Mouse (Mus musculus) embryonic facial prominence, embryonic 13.5 days (tissue): ENCODE data around the gene Jhy. TPM values are rescaled to one million over a fixed set of nuclear protein-coding genes. Genes with fewer than 3 reads are reported as not detected.

Experiments used
- ATAC-seq: fragments of 200-750 bp; cut with Nextera tagmentation; 2 replicates; pipeline ENCODE4 v1.8.0; 2017; ENCODE audit warnings: low read depth; ENCODE audit not compliant: insufficient number of reproducible peaks, insufficient read depth, low FRiP score, low TSS enrichment
- H3K27ac ChIP-seq: fragments of 300-500 bp; sonication (generic); 2 replicates; pipeline ENCODE4 v1.5.1; 2015; ENCODE audit warnings: moderate library complexity, mild to moderate bottlenecking, inconsistent platforms
- H3K27me3 ChIP-seq: fragments of 300-500 bp; sonication (generic); 2 replicates; pipeline ENCODE4 v1.6.1; 2015; ENCODE audit warnings: mild to moderate bottlenecking, inconsistent platforms
- H3K36me3 ChIP-seq: fragments of 300-500 bp; sonication (generic); 2 replicates; pipeline ENCODE4 v1.6.1; 2015; ENCODE audit warnings: mild to moderate bottlenecking, inconsistent platforms
- H3K4me1 ChIP-seq: fragments of 300-500 bp; sonication (generic); 2 replicates; pipeline ENCODE4 v1.6.1; 2015; ENCODE audit warnings: inconsistent platforms
- H3K4me2 ChIP-seq: fragments of 300-500 bp; sonication (generic); 2 replicates; pipeline ENCODE4 v1.6.1; 2015; ENCODE audit warnings: moderate library complexity, mild to moderate bottlenecking, inconsistent platforms
- H3K4me3 ChIP-seq: fragments of 300-500 bp; sonication (generic); 2 replicates; pipeline ENCODE4 v1.5.1; 2015; ENCODE audit warnings: mild to moderate bottlenecking, inconsistent platforms
- H3K9ac ChIP-seq: fragments of 300-500 bp; sonication (generic); 2 replicates; pipeline ENCODE4 v1.6.1; 2015; ENCODE audit warnings: mild to moderate bottlenecking, inconsistent platforms
- H3K9me3 ChIP-seq: fragments of 300-500 bp; sonication (generic); 2 replicates; pipeline ENCODE4 v1.6.1; 2016; ENCODE audit warnings: inconsistent platforms
- WGBS: fragments of 180-500 bp; shearing (Covaris S2); methylation state at CpG from one replicate; pipeline ENCODE4 v1.1.7; 2015; ENCODE audit warnings: mixed read lengths; 5-methylcytosine and 5-hydroxymethylcytosine counted together
- polyA plus RNA-seq: library from polyadenylated mRNA; unstranded; fragments of >200 nt; fragmentation: Nextera tagmentation; extraction: Ambion mirVana; gene quantifications from 2 replicates; pipeline ENCODE4 v1.2.1, GENCODE M21; 2015

The Jhy gene
- polyA plus RNA-seq, 1 experiment from 2014 or later = not detected

DNA sequence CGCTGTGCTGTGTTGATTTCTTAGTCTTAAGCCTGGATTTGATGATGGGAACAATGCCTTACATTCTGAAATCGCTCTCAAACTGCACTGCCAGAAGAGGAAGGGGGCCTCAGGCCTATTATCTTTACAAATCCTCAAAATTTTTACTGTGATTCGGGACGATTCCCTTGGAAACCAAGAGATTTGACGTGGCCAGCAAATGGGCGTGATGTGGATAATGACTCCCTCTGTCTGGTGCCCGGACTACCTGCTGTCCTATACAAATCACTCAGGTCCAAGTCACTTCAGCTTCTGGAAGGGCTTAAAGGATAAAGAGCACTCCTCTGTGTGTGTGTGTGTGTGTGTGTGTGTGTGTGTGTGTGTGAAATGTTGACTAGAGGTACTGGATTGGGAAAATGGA, 55.0 kb downstream of the Jhy start:
- Histone ChIP-seq H3K9me3 (no peaks in the 10 kb centered on the region), H3K4me2 (no peak overlapping the region), H3K27ac (no peak overlapping the region), H3K9ac (no peak overlapping the region), H3K36me3 (no peaks in the 10 kb centered on the region), H3K4me3 (no peak overlapping the region), H3K4me1 (no peaks in the 10 kb centered on the region), H3K27me3 (no peaks in the 10 kb centered on the region)
- ATAC-seq = no peak
- WGBS = 40% methylated on average over 7 of the region's 7 CpGs

DNA sequence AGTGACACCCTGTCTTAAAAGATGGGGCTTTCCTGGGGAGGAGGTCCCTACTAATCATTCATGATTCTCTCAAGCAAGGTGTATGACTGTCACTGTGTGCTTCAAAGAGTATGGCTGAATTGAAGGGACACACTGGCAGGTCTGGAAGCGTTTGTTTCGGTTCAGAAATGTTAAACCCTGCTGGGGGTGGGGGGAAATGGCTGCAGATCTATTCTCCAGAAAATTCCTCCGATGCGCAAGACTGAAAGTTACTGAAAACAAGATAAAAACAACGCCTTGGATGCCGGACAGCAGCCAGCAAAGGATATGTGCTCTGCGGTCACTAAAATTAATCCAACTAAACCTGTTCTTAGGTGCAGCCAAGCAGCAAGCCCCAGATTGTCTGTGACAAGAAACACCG, 55.5 kb downstream of the Jhy start:
- H3K4me3 ChIP-seq = no peak overlapping the region
- H3K9me3 ChIP-seq = no peaks in the 10 kb centered on the region
- H3K27ac ChIP-seq = no peak overlapping the region
- H3K36me3 ChIP-seq = no peaks in the 10 kb centered on the region
- H3K4me2 ChIP-seq = no peak overlapping the region
- H3K4me1 ChIP-seq = no peaks in the 10 kb centered on the region
- H3K9ac ChIP-seq = no peak overlapping the region
- WGBS = 53% methylated on average over 8 of the region's 8 CpGs
- H3K27me3 ChIP-seq = no peaks in the 10 kb centered on the region
- no peak for ATAC-seq

DNA sequence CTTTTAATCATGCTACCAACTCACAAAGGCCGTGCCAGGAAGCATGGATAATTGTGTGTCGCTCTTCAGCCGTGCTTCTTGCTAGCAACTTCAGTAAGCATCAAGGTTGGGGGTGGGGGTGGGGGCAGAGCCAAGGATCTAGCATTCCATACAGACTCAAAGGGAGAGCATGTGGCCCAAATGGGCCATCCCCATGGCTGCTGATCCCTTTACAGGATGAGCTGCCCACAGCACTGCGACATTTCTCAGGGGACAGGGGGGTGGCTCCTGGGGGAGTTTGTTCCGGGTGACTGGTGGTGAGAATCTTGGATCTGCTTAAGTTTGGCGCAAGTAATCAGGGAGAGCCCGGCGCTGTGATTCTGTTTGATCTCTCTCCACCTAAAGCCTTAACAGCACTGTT, 56.5 kb downstream of the Jhy start:
- Histone ChIP-seq H3K4me2 (no peak overlapping the region), H3K9me3 (no peaks in the 10 kb centered on the region), H3K4me1 (no peaks in the 10 kb centered on the region), H3K36me3 (no peaks in the 10 kb centered on the region), H3K27ac (no peak overlapping the region), H3K4me3 (no peak overlapping the region), H3K9ac (no peak overlapping the region), H3K27me3 (no peaks in the 10 kb centered on the region)
- WGBS = 14% methylated on average over 8 of the region's 8 CpGs
- no peak for ATAC-seq

DNA sequence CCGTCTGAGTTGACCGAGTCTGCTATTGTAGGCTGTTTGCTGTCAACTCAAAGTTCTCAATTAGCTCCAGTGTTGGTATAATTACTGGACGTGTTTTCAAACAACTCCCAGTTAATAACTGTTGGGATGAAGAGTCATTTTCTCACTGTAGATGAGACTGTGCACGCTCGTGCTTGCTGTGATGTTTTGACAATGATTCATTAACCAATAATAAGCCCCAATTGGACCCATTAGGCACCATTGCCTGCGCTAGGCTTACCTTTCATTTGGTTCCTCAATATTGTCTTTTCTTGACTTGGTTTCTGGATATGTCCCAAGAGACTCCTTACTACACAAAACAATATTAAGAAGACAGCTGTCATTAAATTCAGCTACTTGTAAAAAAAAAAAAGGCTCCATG, 71.5 kb downstream of the Jhy start:
- no peak overlapping the region for H3K9ac ChIP-seq
- 72% methylated on average over 6 of the region's 6 CpGs for WGBS
- H3K27ac ChIP-seq = no peak overlapping the region
- no peak overlapping the region for H3K4me3 ChIP-seq
- H3K4me2 ChIP-seq = no peak overlapping the region
- no peaks in the 10 kb centered on the region for H3K4me1 ChIP-seq
- no peaks in the 10 kb centered on the region for H3K9me3 ChIP-seq
- peaks cover 16% of the 10 kb centered on the region for H3K27me3 ChIP-seq
- no peaks in the 10 kb centered on the region for H3K36me3 ChIP-seq
- ATAC-seq = no peak

DNA sequence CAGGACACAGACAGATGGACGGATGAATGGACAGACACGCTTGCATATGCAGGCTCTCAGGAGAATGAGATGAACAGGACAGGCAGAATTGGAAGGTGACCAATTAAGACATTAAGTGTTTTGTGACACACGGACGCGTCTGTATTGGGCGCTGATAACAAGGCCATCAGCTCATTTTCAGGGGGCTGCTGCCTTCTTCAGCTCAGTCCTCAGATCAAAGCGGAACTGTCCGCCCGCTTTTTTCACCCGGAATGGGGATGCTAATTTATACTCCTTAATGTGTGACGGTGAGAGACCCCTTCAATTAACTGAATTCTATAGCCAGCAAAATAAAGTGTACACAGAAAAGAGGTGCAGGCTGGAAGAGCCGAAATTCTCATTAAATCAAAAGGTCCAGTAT, 74.5 kb downstream of the Jhy start:
- no peak for ATAC-seq
- Histone ChIP-seq H3K9ac (no peak overlapping the region), H3K4me3 (no peak overlapping the region), H3K27ac (no peak overlapping the region), H3K27me3 (peaks cover 42% of the 10 kb centered on the region), H3K36me3 (no peaks in the 10 kb centered on the region), H3K9me3 (no peaks in the 10 kb centered on the region), H3K4me2 (no peak overlapping the region), H3K4me1 (no peaks in the 10 kb centered on the region)
- 61% methylated on average over 12 of the region's 12 CpGs for WGBS

DNA sequence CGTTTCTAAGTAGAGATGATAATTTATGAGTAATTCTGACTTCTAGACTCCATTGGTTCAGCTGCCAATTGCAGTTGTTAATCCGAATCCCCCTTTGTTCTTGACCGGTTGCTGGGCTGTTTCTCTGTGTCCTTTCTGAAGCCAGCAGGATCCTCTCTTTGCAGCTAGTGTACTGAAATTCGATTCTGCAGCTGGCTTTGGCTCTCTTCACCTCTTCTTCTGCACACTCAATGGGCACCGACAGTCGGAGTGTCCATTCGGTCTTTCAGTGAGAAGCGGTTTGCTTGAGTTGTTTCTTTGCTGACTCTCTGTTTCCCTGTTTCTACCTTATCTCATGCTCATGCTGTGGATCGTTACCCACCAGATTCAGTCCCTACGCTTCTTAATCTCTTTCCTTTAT, 78.2 kb downstream of the Jhy start:
- peaks cover 73% of the 10 kb centered on the region for H3K27me3 ChIP-seq
- no peaks in the 10 kb centered on the region for H3K9me3 ChIP-seq
- no peak for ATAC-seq
- no peak overlapping the region for H3K27ac ChIP-seq
- H3K36me3 ChIP-seq = no peaks in the 10 kb centered on the region
- WGBS = 40% methylated on average over 10 of the region's 10 CpGs
- no peak overlapping the region for H3K9ac ChIP-seq
- no peak overlapping the region for H3K4me2 ChIP-seq
- no peaks in the 10 kb centered on the region for H3K4me1 ChIP-seq
- no peak overlapping the region for H3K4me3 ChIP-seq

DNA sequence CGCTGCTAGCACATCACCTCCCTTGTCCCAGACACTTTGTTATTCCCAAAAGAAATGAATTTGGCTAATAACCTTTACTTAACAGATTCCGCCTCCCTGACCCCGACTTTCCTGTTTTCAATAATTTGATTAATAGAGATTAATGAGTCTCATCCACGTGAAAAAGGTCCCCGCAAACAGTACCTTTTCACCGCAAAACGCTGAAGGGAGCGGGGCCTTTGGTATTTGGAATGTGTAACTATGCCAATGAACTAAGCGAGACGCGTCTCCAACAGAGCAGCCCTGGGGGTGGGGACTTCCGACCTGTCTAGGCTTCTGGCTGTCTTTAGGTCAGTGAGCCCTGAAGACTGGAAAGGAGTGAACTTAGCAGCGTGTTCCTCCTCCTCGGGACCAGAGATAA, 84.9 kb downstream of the Jhy start:
- peaks cover 95% of the 10 kb centered on the region for H3K27me3 ChIP-seq
- peaks cover 13% of the 10 kb centered on the region for H3K4me1 ChIP-seq
- H3K27ac ChIP-seq = no peak overlapping the region
- H3K4me3 ChIP-seq = no peak overlapping the region
- H3K36me3 ChIP-seq = no peaks in the 10 kb centered on the region
- H3K4me2 ChIP-seq = no peak overlapping the region
- no peak overlapping the region for H3K9ac ChIP-seq
- no peaks in the 10 kb centered on the region for H3K9me3 ChIP-seq
- no peak for ATAC-seq
- 1% methylated on average over 14 of the region's 14 CpGs for WGBS

DNA sequence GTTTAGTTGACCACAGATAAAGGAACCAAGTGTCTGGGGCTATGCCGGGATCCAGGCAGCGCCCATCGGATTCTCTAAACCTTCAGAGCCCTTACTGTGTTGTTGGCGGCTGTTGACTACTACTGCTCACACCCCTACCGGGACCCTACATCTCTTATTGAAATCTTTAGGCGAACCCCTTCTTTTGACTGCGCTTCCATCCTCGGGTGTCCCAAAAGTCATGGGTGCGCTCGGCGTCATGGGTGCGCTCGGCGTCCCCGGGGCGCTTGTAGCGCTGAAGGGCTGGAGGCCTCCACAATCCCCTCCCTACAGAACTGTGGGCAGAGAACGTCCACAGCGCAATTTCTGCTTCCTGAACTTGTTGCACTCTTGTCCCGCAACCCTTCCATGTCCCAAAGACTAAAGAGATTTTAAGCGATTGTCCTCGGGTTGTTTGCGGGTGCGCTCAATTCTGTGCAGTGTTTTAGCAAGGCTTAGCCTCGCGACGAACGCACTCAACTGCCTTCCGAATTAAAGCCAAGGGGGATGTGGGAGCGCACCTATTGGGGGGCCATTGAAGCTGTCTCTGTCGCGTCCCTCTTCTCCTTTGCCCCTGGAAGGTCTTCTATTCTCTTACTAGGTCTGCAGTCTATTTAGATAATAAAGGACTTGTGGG, 85.5 kb downstream of the Jhy start:
- Histone ChIP-seq H3K27me3 (peaks cover 100% of the 10 kb centered on the region), H3K36me3 (no peaks in the 10 kb centered on the region), H3K9ac (no peak overlapping the region), H3K4me3 (peak overlapping the region; percentile 30; the same call in 1 of the 2 replicates), H3K4me2 (peak overlapping the region; percentile 50; the same call in 1 of the 2 replicates), H3K9me3 (no peaks in the 10 kb centered on the region), H3K27ac (no peak overlapping the region), H3K4me1 (peaks cover 16% of the 10 kb centered on the region)
- ATAC-seq = no peak
- under 1% methylated on average over 32 of the region's 32 CpGs for WGBS

DNA sequence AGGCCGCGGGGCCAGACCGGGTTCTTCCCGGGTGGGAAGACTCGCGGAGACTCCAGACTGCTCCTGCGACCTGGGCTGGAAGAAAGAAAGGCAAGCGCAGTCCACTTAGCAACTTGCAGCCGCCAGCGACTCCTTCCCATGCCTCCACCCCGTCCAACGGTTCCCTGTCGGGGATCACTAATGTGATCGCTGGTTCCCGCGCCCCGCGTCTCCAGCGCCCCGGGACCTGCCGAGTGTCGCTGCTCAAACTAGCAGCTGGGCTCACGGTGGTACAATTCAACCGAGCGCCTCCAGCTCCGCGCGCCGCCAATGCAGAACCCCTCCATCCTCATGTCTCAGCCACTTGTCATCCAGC, 86.1 kb downstream of the Jhy start:
- H3K4me1 ChIP-seq = peaks cover 16% of the 10 kb centered on the region
- no peaks in the 10 kb centered on the region for H3K9me3 ChIP-seq
- H3K4me3 ChIP-seq = peak overlapping the region; percentile 30
- ATAC-seq = no peak
- H3K36me3 ChIP-seq = no peaks in the 10 kb centered on the region
- H3K27me3 ChIP-seq = peaks cover 100% of the 10 kb centered on the region
- no peak overlapping the region for H3K27ac ChIP-seq
- H3K9ac ChIP-seq = no peak overlapping the region
- peak overlapping the region; percentile 50 for H3K4me2 ChIP-seq
- WGBS = under 1% methylated on average over 26 of the region's 29 CpGs

DNA sequence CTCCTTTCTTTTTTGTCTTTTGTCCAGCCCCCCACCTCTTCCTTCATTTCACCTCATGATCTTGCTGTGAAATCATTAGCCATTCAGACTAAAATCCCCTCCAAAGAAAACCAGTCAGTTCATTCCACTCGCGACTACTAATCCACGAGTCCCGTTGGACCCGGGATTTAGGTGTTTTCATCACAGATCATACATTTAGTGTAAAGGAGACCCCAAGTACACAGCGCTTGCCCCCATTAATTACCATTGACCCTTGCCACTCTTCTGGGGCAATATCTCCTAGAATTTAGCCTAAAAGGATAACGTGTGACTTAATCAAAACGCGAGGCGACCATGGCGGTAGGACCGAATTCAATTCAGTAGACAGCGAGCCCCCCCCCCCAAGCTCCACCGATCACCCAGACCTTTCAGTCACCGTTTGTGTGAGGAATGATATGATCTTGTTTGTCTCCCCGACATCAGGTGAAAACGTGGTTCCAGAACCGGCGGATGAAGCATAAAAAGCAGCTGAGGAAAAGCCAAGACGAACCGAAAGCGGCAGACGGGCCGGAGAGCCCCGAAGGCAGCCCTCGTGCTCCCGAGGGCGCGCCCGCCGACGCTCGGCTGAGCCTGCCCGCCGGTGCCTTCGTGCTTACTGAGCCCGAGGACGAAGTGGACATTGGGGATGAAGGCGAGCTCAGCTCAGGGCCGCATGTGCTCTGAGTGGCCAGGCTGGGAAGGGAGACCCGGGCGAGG, 86.6 kb downstream of the Jhy start:
- no peak for ATAC-seq

DNA sequence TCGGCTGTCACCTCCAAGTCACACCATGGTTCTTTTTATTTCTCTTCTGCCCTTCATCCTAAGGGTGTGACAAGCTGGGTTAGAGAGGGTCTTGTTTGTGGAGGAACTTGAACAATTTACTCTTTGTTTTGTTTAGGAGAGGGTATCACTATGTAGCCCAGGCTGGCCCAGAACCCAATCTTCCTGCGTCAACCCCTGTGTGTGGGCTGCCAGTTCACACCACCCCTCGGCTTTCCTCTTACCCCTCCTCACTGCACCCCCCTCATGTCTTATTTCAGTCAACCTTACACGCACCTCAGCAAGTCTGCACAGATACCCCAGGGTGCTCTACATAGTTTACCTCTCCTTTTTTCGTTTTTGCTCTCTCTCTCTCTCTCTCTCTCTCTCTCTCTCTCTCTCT, 87.2 kb downstream of the Jhy start:
- Histone ChIP-seq H3K9me3 (no peaks in the 10 kb centered on the region), H3K27me3 (peaks cover 100% of the 10 kb centered on the region), H3K36me3 (no peaks in the 10 kb centered on the region), H3K4me3 (no peak overlapping the region), H3K27ac (no peak overlapping the region), H3K9ac (no peak overlapping the region), H3K4me1 (peaks cover 20% of the 10 kb centered on the region), H3K4me2 (no peak overlapping the region)
- ATAC-seq = no peak
- WGBS = 6% methylated on average over 5 of the region's 5 CpGs

More for the DNA sequence above, 86.6 kb downstream of the Jhy start:
- Histone ChIP-seq H3K27ac (no peak overlapping the region), H3K4me3 (peak overlapping the region; percentile 30), H3K9ac (no peak overlapping the region), H3K36me3 (no peaks in the 10 kb centered on the region), H3K27me3 (peaks cover 100% of the 10 kb centered on the region), H3K4me1 (peaks cover 16% of the 10 kb centered on the region), H3K9me3 (no peaks in the 10 kb centered on the region), H3K4me2 (peak overlapping the region; percentile 50)
- 1% methylated on average over 42 of the region's 42 CpGs for WGBS

DNA sequence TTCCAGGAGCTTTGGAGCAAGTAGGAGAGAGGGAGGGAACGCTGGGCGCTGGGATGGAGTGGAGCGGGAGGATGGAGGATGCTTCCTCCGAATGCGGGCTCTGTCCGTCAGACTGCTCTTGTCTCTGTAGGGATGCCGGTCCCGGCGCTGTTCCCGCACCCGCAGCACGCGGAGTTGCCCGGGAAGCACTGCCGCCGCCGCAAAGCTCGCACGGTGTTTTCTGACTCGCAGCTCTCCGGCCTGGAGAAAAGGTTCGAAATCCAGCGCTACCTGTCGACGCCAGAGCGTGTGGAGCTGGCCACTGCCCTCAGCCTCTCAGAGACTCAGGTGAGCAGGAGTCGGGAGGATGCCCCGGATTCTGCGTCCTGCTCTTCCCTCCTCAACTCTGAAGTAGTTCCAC, 87.8 kb downstream of the Jhy start:
- ATAC-seq = no peak
- Histone ChIP-seq H3K4me2 (no peak overlapping the region), H3K9ac (no peak overlapping the region), H3K36me3 (no peaks in the 10 kb centered on the region), H3K4me1 (peaks cover 21% of the 10 kb centered on the region), H3K27me3 (peaks cover 100% of the 10 kb centered on the region), H3K9me3 (no peaks in the 10 kb centered on the region), H3K27ac (no peak overlapping the region), H3K4me3 (no peak overlapping the region)
- WGBS = 1% methylated on average over 29 of the region's 29 CpGs
